Mouse (Mus musculus) ES-Bruce4 (cell line): ENCODE results near the gene Cryba4.

Experiments used
- CTCF ChIP-seq: IDR thresholded peaks from one replicate; pipeline ENCODE4 v1.8.1; 2011; ENCODE audit warnings: low read depth, low read length
- EP300 ChIP-seq: IDR thresholded peaks from 2 replicates; pipeline ENCODE4 v1.6.1; 2011; ENCODE audit warnings: low read depth, low read length; ENCODE audit not compliant: insufficient read depth

DNA sequence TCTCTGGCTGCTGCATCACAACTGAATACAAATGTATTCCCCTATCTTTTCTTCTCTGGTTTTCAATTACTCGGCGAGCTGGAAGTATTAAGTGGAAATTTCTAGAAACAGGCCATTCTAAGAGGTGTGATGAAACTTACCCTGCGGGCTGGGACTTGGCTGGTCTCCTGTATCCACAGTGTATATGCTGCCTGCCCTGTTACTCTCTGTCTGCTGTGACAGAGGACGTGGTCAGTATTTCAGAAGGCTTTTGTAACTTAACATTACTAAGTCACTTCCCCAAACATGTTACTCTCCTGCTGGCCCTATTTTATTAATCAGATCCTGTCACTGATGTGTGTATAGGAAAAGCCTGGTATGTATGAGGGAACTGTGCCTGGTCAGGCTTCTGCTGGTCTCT is 29.4 kb upstream of the Cryba4 start:
- TF ChIP-seq CTCF, result no peak
- TF ChIP-seq EP300, result no peak
